Mouse (Mus musculus): ENCODE measurements around the gene Ttc3.

Ttc3 gene

GRCm38 (mm10) chr16:94358091-94358490 is 12.3 kb upstream of the Ttc3 start:
- no peak for DNase-seq (ENCODE audit: low spot score)

DNA sequence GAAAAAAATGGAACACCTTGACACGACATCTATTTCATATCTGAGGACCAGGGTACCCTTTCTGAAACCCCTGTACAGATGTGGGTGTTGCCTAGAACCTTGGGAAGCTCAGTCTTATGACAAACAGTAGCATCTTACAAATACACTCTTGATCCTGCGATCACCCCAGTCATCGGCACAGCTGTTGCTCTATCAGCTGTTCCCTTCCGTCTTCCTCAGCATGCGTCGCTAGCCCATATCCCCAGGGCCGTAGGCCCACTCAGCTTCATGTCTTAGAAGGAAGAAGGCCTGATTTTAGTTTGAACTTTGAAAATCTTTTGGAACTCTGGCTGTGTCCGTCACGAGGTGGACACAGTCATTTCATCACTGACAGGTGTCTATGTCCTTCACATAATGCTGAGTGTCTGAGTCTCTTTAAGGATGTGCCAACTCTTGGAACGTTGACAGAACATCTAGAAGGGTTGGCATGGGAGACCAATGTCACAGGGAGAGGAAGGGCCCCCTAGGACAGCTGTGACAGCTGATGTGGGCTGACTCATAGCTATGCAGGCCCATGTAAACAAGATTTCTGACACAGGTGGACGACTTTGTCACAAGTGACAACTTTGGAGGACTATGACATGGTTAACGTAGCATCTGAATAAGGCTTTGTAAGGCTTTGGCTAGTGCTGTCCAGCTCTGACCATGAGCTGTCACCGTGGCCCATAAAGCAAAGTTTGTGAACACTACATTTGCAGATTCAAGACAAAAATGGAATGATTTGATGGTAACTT is 9.7 kb upstream of the Ttc3 start:
- DNase-seq (ENCODE audit: low spot score), result no peak

GRCm38 (mm10) chr16:94362174-94362873 is 8.1 kb upstream of the Ttc3 start:
- DNase-seq (ENCODE audit: low spot score), result no peak

- DNase-seq (ENCODE audit: low spot score), result no peak
Observed at GRCm38 (mm10) chr16:94363814-94364213, 6.6 kb upstream of the Ttc3 start.

- DNase-seq (ENCODE audit: low spot score), result no peak
Observed at GRCm38 (mm10) chr16:94365435-94365834, 5.0 kb upstream of the Ttc3 start.

DNA sequence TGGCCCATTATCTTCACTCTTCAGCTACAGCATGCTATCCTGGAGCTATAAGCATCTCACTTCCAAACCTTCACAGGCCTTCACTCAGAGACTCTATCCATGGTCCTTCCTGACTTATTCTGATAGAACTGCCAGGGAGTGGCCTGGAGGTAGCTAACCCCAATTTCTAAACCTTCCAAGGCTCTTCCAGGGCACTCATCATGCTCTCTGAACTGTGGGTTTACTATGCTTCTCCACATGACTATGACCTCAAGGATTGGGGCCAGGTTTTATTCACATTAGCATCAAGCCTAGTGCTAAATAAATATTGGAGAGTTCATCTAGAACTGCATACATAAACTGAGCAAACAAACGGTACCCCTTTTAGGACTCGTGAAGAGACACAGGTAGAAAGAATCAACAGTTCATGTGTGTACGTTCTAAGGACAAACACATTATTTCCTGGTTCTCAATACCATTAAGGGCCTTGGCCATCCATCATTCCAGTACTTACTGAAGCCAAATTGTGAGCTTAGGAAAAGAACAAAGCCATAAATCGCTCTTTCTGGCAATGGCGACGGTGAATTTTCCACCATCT is 734 bp upstream of the Ttc3 start:
- no peak for DNase-seq (ENCODE audit: low spot score)

DNA sequence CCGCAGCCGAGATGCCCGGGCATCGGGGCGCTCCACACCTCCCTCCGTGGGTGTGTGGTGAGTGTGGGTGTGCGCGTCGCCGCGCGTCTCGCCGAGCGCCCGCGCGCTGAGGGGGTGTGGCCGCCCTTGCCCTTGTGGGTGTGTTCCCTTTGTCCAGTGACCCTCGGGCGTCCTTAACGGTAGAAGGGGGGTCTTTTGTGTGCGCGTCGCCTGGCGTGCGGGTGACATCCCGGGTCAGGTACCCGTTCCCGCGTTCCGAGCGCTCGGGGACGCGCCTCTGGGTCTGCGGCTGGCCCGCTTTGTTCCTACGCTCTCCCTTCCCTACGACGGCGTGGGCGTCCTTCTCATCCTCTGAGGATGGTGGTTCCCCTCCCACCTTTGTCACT is 490 bp downstream of the Ttc3 start:
- peak; percentile 88 for DNase-seq (ENCODE audit: low spot score)

GRCm38 (mm10) chr16:94371301-94371931 is 998 bp downstream of the Ttc3 start, which contains the start of gene Pigp:
Pigp (minus strand) TSS chr16:94371842.
- peak; percentile 73 for DNase-seq (ENCODE audit: low spot score)

- DNase-seq (ENCODE audit: low spot score), result no peak
Observed at GRCm38 (mm10) chr16:94379386-94379785, 9.0 kb downstream of the Ttc3 start.

DNA sequence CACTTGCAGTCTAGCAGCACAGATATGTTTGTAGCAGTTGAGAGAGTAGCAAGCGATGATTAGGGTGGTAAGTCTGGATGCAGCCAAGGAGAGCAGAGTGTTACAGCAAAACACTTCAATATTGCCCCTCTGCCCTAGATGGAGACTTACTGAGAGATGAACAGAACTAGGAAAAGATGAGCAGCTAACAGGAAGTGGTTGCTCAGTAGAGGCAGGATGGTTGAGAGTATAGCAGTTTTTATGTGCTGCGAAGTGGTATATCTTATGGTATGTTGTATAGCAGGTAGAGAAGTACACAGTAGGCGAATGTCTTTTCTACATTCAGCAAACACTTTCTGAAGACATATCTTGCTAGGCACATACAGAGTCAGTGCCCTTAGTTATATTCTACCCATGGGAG is 12.9 kb downstream of the Ttc3 start:
- no peak for DNase-seq (ENCODE audit: low spot score)

- DNase-seq (ENCODE audit: low spot score), result no peak
Observed at GRCm38 (mm10) chr16:94387690-94388089, 17.3 kb downstream of the Ttc3 start.

DNA sequence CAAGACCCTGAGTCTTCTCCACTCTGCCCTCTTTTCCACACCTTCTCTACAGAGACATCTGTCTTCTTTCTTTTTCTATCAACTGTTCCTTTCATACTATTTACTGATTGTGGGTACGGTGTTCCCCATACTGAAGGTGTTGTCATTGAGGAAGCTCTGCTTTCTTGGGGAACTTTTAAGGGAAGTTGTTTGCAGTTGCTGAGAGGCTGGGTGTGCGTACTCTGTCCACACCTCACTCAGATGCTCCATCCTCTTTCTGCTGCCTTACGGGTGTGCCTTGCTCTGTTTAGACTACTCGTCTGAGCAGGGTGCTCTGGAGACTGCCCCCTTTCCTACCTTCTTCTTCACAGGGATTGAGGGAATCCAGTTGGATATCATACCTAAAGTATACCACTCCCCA is 21.9 kb downstream of the Ttc3 start:
- DNase-seq (ENCODE audit: low spot score), result no peak

- DNase-seq (ENCODE audit: low spot score), result no peak
Observed at GRCm38 (mm10) chr16:94395051-94395450, 24.6 kb downstream of the Ttc3 start.

- DNase-seq (ENCODE audit: low spot score), result no peak
Observed at GRCm38 (mm10) chr16:94396641-94397040, 26.2 kb downstream of the Ttc3 start.

- no peak for DNase-seq (ENCODE audit: low spot score)
Observed at GRCm38 (mm10) chr16:94399141-94399540, 28.7 kb downstream of the Ttc3 start.

DNA sequence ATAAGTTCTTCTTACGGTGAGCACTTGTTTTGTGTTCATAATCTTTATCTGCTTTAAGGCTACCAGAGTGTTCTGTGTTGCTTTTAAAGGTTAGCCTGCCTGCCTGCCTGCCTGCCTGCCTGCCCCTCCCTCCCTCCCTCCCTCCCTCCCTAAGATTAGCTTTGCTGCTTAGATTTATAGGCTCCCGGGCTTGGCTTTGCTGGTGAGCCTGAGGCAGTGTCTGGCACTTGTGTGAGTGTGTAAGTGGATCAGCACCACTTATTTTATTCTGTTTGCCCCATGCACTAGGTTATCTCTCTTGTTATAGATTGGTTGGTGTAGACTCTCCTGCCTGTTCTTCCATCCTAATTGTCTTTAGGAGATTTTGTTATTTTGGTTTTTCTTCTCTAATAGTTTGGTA is 31.2 kb downstream of the Ttc3 start:
- DNase-seq (ENCODE audit: low spot score), result no peak

- DNase-seq (ENCODE audit: low spot score), result peak; percentile 55
Observed at GRCm38 (mm10) chr16:94402185-94402584, 31.8 kb downstream of the Ttc3 start.

- no peak for DNase-seq (ENCODE audit: low spot score)
Observed at GRCm38 (mm10) chr16:94411287-94411686, 40.9 kb downstream of the Ttc3 start.

DNA sequence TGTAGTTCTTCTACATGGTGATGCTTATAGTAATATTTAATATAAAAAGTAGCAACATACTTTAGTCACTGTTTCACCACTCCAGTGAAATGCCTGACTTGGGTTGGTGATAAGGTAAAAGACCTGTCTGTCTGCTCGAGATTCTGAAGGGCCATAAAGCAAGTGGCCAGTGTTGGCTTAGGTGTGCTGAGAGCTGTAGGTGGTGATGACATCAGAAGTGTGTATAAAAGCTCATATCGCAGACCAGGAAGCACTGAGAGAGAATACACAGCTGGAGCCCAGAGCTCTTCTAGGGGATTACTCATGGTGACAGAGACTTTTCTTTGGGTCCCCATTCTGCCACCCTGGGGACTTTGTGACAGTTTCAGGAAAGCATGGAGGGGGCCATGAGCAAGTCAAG is 41.8 kb downstream of the Ttc3 start:
- DNase-seq (ENCODE audit: low spot score), result no peak

GRCm38 (mm10) chr16:94412760-94413159 is 42.3 kb downstream of the Ttc3 start:
- DNase-seq (ENCODE audit: low spot score), result no peak

DNA sequence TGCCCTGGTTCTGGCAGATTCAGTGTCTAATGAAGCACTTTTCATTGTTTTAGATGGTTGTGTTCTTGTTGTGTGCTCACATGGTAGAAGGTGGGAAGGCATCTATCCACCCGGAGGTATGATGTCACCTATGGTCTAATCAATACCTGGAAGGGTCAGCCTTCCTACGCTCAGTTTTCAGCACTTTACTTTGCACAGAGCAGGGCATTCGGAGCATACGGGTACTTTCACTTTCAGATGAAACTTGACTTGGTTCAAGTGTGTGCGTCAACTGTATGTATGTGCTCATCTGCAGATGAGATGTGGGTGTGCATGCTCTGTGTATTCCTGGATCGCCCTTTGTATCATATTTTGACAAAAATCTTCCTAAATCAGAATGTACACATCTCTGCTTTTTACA is 43.7 kb downstream of the Ttc3 start:
- DNase-seq (ENCODE audit: low spot score), result no peak

GRCm38 (mm10) chr16:94420498-94420897 is 50.1 kb downstream of the Ttc3 start:
- DNase-seq (ENCODE audit: low spot score), result no peak

DNA sequence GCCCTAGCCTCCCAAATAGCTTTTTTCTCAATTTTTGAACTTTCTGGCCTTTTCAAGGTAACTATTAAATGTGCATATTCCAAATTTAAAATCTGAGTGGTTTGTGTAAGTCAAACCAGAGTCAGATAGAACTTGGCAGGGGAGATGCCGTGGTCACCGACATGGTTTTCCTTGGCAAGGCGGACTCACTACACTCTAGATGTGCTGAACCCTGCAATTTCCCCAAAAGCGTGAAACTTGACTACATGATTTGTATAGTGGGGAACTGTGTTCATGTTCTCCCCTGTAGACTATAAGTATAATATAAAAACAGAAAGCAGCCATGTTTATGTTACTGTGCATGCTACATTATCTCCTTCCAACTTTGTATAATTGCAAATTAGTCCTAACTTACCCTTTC is 58.5 kb downstream of the Ttc3 start:
- no peak for DNase-seq (ENCODE audit: low spot score)
